Mouse (Mus musculus) liver, embryonic 15.5 days (tissue): ENCODE measurements around the gene Atp9a. TPM values are rescaled to one million over a fixed set of nuclear protein-coding genes. Genes with fewer than 3 reads are reported as not detected.

Experiments used
- microRNA-seq: library from miRNA; unstranded; fragments of <30 nt; microRNA quantifications from one replicate; pipeline ENCODE4, GENCODE M21; 2016
- polyA plus RNA-seq: library from polyadenylated mRNA; unstranded; fragments of >200 nt; fragmentation: Nextera tagmentation; extraction: Ambion mirVana; gene quantifications from 2 replicates; pipeline ENCODE4 v1.2.1, GENCODE M21; 2015

Atp9a gene
- polyA plus RNA-seq, 1 experiment from 2014 or later = 3.3 TPM

Small RNAs within 50 kb of the gene (microRNA-seq; reads per million reads assigned to microRNA genes)
- not detected for gene Mir7004

Other genes starting within 250 kb of the Atp9a start
- 0.23 and 0.36 TPM in 2 replicates for gene Nfatc2, start 140.8 kb downstream of the Atp9a start, polyA plus RNA-seq
- gene Sall4, start 25.5 kb upstream of the Atp9a start, polyA plus RNA-seq = 3.6 and 3.9 TPM in 2 replicates
- 8.2 and 8.4 TPM in 2 replicates for gene Zfp64, start 213.2 kb upstream of the Atp9a start, polyA plus RNA-seq